Comparison of ENCODE assay signal across 12 mouse cellular contexts in genomic region chr16:22076620-22076941, GRCm38 (mm10).
DNase-seq lines count a peak whose midpoint lies in the region; ATAC-seq and TF ChIP-seq lines count a peak whose summit lies in the region.
"Had no signal": no experiment of that assay in that cellular context is flagged by ENCODE, and none has a peak within 500 bp of the region (broad histone marks: within the 10 kb centered on the region; RNA-seq: fewer than 3 reads in every experiment).

No protein-coding gene starts in this region.

- H3K4me1 ChIP-seq in midbrain, embryonic 13.5 days (replicated peaks) = peaks cover 14% of the 10 kb centered on the region
- no peaks in the 10 kb centered on the region; the same call in 1 of the 2 replicates for H3K4me1 ChIP-seq in midbrain, postnatal 0 days (ENCODE audit: insufficient read depth, low read length)
- H3K4me1 ChIP-seq in stomach, embryonic 15.5 days = no peaks in the 10 kb centered on the region

- H3K27ac ChIP-seq in midbrain, embryonic 13.5 days = 0 out of 2 replicates have a peak overlapping the region, but pooled peaks have one; percentile 41
- H3K27ac ChIP-seq in midbrain, postnatal 0 days (ENCODE audit: low read depth, low read length) = no peak overlapping the region
- no peak overlapping the region for H3K27ac ChIP-seq in stomach, embryonic 15.5 days
- H3K27ac ChIP-seq: forebrain, embryonic 13.5 days had no signal

- no peak overlapping the region for H3K4me3 ChIP-seq in midbrain, embryonic 13.5 days (replicated peaks)
- no peak overlapping the region for H3K4me3 ChIP-seq in midbrain, postnatal 0 days (ENCODE audit: low read depth, low read length)
- H3K4me3 ChIP-seq in stomach, embryonic 15.5 days (replicated peaks) = no peak overlapping the region
- H3K4me3 ChIP-seq: forebrain, embryonic 13.5 days had no signal

- DNase-seq in adrenal gland, adult 2 months = peak; percentile 66
- DNase-seq in adrenal gland, postnatal 4 days (ENCODE audit: low spot score in 2 of 2) = no peak
- DNase-seq in midbrain, postnatal 0 days (ENCODE audit: low spot score) = no peak
- no peak for DNase-seq in layer of hippocampus, adult 18-20 months (ENCODE audit: low spot score in 2 of 2)
- no peak for DNase-seq in layer of hippocampus, adult 9-11 months
- DNase-seq: cerebellum, adult 9-10 months; kidney, adult 8-10 months; liver, postnatal 0 days had no signal

- ATAC-seq in midbrain, embryonic 13.5 days = no peak
- ATAC-seq in midbrain, postnatal 0 days (ENCODE audit: low FRiP score) = no peak
- ATAC-seq in granulocyte monocyte progenitor cell, adult 5-6 weeks (replicated peaks; ENCODE audit: poor library complexity, severe bottlenecking) = peak; percentile 86; the same call in 1 of the 2 replicates
- 0 out of 2 replicates have a peak, but pooled peaks have one; percentile 37 for ATAC-seq in stomach, embryonic 15.5 days (ENCODE audit: insufficient read depth, low FRiP score, low read depth)
- ATAC-seq: liver, postnatal 0 days had no signal

- no peak overlapping the region for H3K9ac ChIP-seq in midbrain, embryonic 13.5 days (replicated peaks)
- no peak overlapping the region for H3K9ac ChIP-seq in midbrain, postnatal 0 days (replicated peaks; ENCODE audit: low read length, poor library complexity, severe bottlenecking)
- no peak overlapping the region for H3K9ac ChIP-seq in stomach, embryonic 15.5 days
- H3K9ac ChIP-seq: forebrain, embryonic 13.5 days; liver, postnatal 0 days had no signal

- TF ChIP-seq CTCF in midbrain, postnatal 0 days (IDR thresholded peaks at IDR 0.05) = no peak

- H3K36me3 ChIP-seq in midbrain, embryonic 13.5 days = peaks cover 71% of the 10 kb centered on the region
- H3K36me3 ChIP-seq in midbrain, postnatal 0 days (ENCODE audit: insufficient read depth, low read length) = no peaks in the 10 kb centered on the region
- H3K36me3 ChIP-seq in stomach, embryonic 15.5 days = peaks cover 44% of the 10 kb centered on the region

- H3K4me2 ChIP-seq in midbrain, embryonic 13.5 days (replicated peaks) = no peak overlapping the region
- no peak overlapping the region for H3K4me2 ChIP-seq in midbrain, postnatal 0 days (ENCODE audit: low read depth, low read length, poor library complexity, severe bottlenecking)
- no peak overlapping the region for H3K4me2 ChIP-seq in stomach, embryonic 15.5 days
- H3K4me2 ChIP-seq: forebrain, embryonic 13.5 days had no signal

- no peaks in the 10 kb centered on the region for H3K9me3 ChIP-seq in midbrain, embryonic 13.5 days
- no peaks in the 10 kb centered on the region for H3K9me3 ChIP-seq in midbrain, postnatal 0 days (ENCODE audit: low read length)
- no peaks in the 10 kb centered on the region for H3K9me3 ChIP-seq in stomach, embryonic 15.5 days
- H3K9me3 ChIP-seq: forebrain, embryonic 13.5 days had no signal

- 36% methylated on average over 4 of the region's 4 CpGs for WGBS in midbrain, embryonic 13.5 days
- WGBS in midbrain, postnatal 0 days = 33% methylated on average over 4 of the region's 4 CpGs
- 45% methylated on average over 4 of the region's 4 CpGs for WGBS in stomach, embryonic 15.5 days

- H3K27me3 ChIP-seq in midbrain, embryonic 13.5 days = no peaks in the 10 kb centered on the region
- H3K27me3 ChIP-seq in midbrain, postnatal 0 days (ENCODE audit: insufficient read depth, low read length) = no peaks in the 10 kb centered on the region
- H3K27me3 ChIP-seq in stomach, embryonic 15.5 days (replicated peaks) = no peaks in the 10 kb centered on the region
- H3K27me3 ChIP-seq: forebrain, embryonic 13.5 days had no signal

Comparison
In these comparisons a context has a peak if more than half of its experiments do, and no peak if none do; other contexts are left out.
1. ATAC-seq: peak in granulocyte monocyte progenitor cell, adult 5-6 weeks (single experiment) and stomach, embryonic 15.5 days (single experiment); none in midbrain, embryonic 13.5 days (single experiment) and midbrain, postnatal 0 days (single experiment).